ENCODE assay signal across 23 mouse cellular contexts in genomic region chr4:32149171-32149570, GRCm38 (mm10).
A peak's percentile ranks its signal among the peaks of the same experiment; 100 is the strongest.
DNase-seq lines count a peak whose midpoint lies in the region; ATAC-seq and TF ChIP-seq lines count a peak whose summit lies in the region.
"Had no signal": no experiment of that assay in that cellular context is flagged by ENCODE, and none has a peak within 500 bp of the region (broad histone marks: within the 10 kb centered on the region; RNA-seq: fewer than 3 reads in every experiment).

No protein-coding gene starts in this region.

- H3K27me3 ChIP-seq in spleen, adult 2 months (ENCODE audit: control insufficient read depth, insufficient read depth, low read length), result no peaks in the 10 kb centered on the region
- H3K27me3 ChIP-seq in kidney, embryonic 14.5 days (ENCODE audit: control insufficient read depth, insufficient read depth, low read length), result no peaks in the 10 kb centered on the region
- H3K27me3 ChIP-seq: stomach, embryonic 15.5 days had no signal

- H3K36me3 ChIP-seq in spleen, adult 2 months (ENCODE audit: control insufficient read depth, insufficient read depth, low read length), result no peaks in the 10 kb centered on the region
- no peaks in the 10 kb centered on the region for H3K36me3 ChIP-seq in kidney, embryonic 14.5 days (ENCODE audit: control insufficient read depth, insufficient read depth, low read length)
- H3K36me3 ChIP-seq: forebrain, embryonic 10.5 days; stomach, embryonic 15.5 days had no signal

- H3K4me1 ChIP-seq in spleen, adult 2 months (ENCODE audit: control insufficient read depth, insufficient read depth, insufficient read length), result peaks cover 16% of the 10 kb centered on the region; the same call in 1 of the 2 replicates
- no peaks in the 10 kb centered on the region for H3K4me1 ChIP-seq in kidney, embryonic 14.5 days (ENCODE audit: control insufficient read depth, insufficient read depth, low read length)
- H3K4me1 ChIP-seq: stomach, embryonic 15.5 days had no signal

- no peak overlapping the region for H3K4me2 ChIP-seq in kidney, embryonic 14.5 days (replicated peaks; ENCODE audit: low read depth, low read length)
- H3K4me2 ChIP-seq: heart, embryonic 11.5 days; hindbrain, embryonic 14.5 days; stomach, embryonic 15.5 days had no signal

- no peak for TF ChIP-seq CTCF in spleen, adult 2 months (IDR thresholded peaks at IDR 0.05; ENCODE audit: extremely low read depth, insufficient read depth, insufficient read length, insufficient replicate concordance)

- ATAC-seq in activated CD4-positive, CD25-positive, alpha-beta regulatory T cell, adult 4 months, result peak; percentile 91
- ATAC-seq in neutrophil, adult 5-6 weeks (ENCODE audit: extremely low read depth, insufficient number of reproducible peaks, low FRiP score, poor library complexity, severe bottlenecking), result peak; percentile 57; the same call in 1 of the 2 replicates
- ATAC-seq in kidney, embryonic 14.5 days (ENCODE audit: low FRiP score, low TSS enrichment), result no peak
- ATAC-seq: forebrain, postnatal 0 days; midbrain, embryonic 16.5 days had no signal

- TF ChIP-seq POLR2A in spleen, adult 2 months (IDR thresholded peaks at IDR 0.05; ENCODE audit: low read depth, low read length), result no peak

- no peaks in the 10 kb centered on the region for H3K9me3 ChIP-seq in kidney, embryonic 14.5 days (ENCODE audit: control insufficient read depth, low read length)
- H3K9me3 ChIP-seq: forebrain, embryonic 10.5 days; stomach, embryonic 15.5 days had no signal

- WGBS in spleen, adult 2 months, result 47% methylated on average over 7 of the region's 7 CpGs
- WGBS in kidney, embryonic 14.5 days, result 90% methylated on average over 7 of the region's 7 CpGs

- H3K4me3 ChIP-seq in spleen, adult 2 months (ENCODE audit: extremely low read depth, insufficient read depth, insufficient read length), result no peak overlapping the region
- H3K4me3 ChIP-seq in kidney, embryonic 14.5 days (ENCODE audit: low read length), result no peak overlapping the region
- H3K4me3 ChIP-seq: forebrain, embryonic 10.5 days; left cerebral cortex, adult 2 months; stomach, embryonic 15.5 days had no signal

- H3K27ac ChIP-seq in spleen, adult 2 months (ENCODE audit: insufficient read depth, low read length), result no peak overlapping the region
- H3K27ac ChIP-seq in kidney, embryonic 14.5 days (ENCODE audit: low read depth, low read length), result no peak overlapping the region
- H3K27ac ChIP-seq: forebrain, embryonic 10.5 days; hindbrain, embryonic 14.5 days; left cerebral cortex, adult 2 months; stomach, embryonic 15.5 days had no signal

- no peak overlapping the region for H3K9ac ChIP-seq in kidney, embryonic 14.5 days (ENCODE audit: low read depth, low read length)
- H3K9ac ChIP-seq: forebrain, postnatal 0 days; hindbrain, embryonic 14.5 days; stomach, embryonic 15.5 days had no signal

- DNase-seq in spleen, adult 2 months (ENCODE audit: low read depth in 1 of 2, low spot score in 2 of 2), result peak; percentile 53 to 70
- no peak for DNase-seq in spleen, postnatal 4 days (ENCODE audit: low spot score in 2 of 2)
- DNase-seq in CD4-positive helper T cell, adult 2 months (ENCODE audit: low read depth, low spot score), result peak; percentile 94
- no peak for DNase-seq in urinary bladder, postnatal 14 days (ENCODE audit: low spot score)
- DNase-seq: cerebellum, adult 2 months; forebrain, postnatal 0 days; heart, postnatal 36 days; kidney, adult 2 months; kidney, postnatal 36 days; layer of hippocampus, adult 9-11 months; left cerebral cortex, postnatal 4 days; liver; lung, adult 2 months; lung, postnatal 36 days had no signal

Comparison
In these comparisons a context has a peak if more than half of its experiments do, and no peak if none do; other contexts are left out.
1. DNase-seq: peak in spleen, adult 2 months (2 of 2) and CD4-positive helper T cell, adult 2 months (single experiment); none in spleen, postnatal 4 days (0 of 2) and urinary bladder, postnatal 14 days (single experiment).